Mouse (Mus musculus): ENCODE measurements around the gene Lpp.

- TF ChIP-seq CTCF (IDR thresholded peaks at IDR 0.05; ENCODE audit: borderline replicate concordance, insufficient read depth, low read length) (no peak), POLR2A (IDR thresholded peaks at IDR 0.05; ENCODE audit: low read depth, low read length) (no peak)
Measured at GRCm38 (mm10) chr16:24874235-24874634, 480.9 kb downstream of the Lpp start.
